Mouse (Mus musculus) lung, postnatal 0 days (tissue): ENCODE measurements around the gene Opcml.

ENCODE experiments used
- CTCF ChIP-seq: IDR thresholded peaks from 2 replicates; pipeline ENCODE4 v1.5.1; 2016; ENCODE audit warnings: antibody characterized with exemption, mild to moderate bottlenecking
- EP300 ChIP-seq: IDR thresholded peaks from 2 replicates; pipeline ENCODE4 v1.6.1; 2016; ENCODE audit warnings: antibody characterized with exemption, mild to moderate bottlenecking, control low read depth

DNA sequence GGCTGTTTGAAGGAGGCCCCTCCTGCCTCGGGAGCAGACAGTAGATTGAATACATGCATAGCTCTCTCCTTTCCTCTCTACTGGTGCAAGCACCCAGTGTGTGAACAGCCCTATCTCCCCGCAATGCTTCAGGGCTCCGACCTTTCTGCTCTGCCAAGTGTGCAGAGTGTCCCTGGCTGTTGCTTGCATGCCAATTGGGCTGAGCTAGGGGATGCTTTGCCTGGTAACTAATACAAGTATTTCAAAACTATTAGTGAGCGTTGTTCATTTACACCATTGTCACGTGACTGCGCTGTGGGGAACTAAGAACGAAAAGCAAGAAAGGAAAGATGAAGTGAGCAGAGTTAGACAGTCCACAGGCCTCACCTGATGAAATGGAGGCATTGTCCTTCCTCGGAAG lies 1101.0 kb downstream of the Opcml start:
- TF ChIP-seq CTCF (no peak), EP300 (no peak)
